Mouse (Mus musculus): ENCODE data around the gene Zbed4.
"Not testable (repeated sequence)": the region's sequence is repeated elsewhere in the genome, so short reads cannot be mapped to it uniquely, and the experiment has no call there.

Zbed4 gene

DNA sequence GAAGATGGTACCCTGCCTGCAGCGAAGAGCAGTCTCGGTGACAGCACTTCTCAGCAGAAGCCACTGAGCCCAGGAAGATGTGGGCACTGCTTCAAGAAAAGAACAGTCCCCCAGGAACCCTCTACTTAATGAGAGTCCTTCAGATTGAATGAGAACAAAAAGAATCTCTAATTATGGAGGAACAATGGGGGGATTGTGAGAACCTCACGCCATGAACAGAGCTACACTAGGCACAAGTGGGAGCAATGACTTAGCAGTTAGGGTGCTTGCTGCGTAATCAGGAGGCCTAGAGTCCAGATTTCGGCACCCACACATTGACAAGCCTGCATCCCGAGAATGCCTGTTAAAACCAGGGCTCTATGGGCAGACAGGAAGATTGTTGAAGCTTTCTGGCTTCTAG lies 10.1 kb upstream of the Zbed4 start:
- DNase-seq: no peak

DNA sequence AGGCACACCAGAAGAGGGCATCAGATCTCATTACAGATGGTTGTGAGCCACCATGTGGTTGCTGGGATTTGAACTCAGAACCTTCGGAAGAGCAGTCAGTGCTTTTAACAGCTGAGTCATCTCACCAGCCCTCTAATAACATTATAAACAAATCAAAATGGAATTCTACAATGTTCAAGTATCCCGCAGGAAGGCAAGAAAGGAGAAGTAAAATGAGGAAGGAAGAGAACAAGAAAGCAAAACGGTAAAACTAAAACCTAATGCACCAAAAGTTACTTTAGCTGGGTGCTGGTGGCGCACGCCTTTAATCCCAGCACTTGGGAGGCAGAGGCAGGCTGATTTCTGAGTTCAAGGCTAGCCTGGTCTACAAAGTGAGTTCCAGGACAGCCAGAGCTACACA lies 8.1 kb upstream of the Zbed4 start:
- DNase-seq: not testable (repeated sequence)

DNA sequence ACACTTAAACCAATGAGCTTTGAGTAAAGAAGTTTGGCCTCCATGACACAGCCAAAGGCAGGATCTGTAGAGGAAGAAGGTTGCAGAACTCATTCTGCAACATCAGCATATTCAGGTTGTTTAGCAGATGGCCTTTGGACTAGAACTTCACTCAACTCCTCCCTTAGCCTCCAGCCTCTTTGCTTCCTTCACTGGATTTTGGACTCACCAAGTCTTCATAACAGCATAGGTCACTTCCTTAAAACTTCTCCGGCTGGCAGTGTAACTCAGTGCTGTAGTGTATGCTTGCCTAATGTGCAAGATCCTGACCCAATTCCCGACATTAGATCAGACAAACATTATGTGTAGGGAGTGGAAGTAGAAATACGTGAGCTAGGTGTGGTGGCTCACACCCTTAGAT lies 6.1 kb upstream of the Zbed4 start:
- DNase-seq: no peak

DNA sequence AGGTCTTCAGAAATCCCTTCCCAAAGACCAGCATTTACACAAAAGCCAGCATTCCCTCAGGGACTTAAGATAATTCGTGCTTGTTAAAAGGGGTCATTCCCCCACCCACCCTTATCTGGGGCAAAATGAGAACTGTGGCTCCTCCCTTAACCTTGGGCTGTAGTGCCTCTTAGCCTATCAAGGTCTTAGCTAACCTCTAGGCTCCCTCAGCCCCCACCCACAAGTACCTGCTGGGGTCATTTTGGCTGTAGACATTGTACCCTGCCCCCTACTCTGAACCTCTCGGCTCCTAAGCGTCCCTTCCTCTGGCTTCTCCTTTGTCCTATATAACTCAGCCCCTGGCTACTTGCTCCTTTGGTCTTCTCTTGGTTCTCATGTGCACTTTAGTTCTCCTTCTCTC lies 5.5 kb upstream of the Zbed4 start:
- DNase-seq: no peak

DNA sequence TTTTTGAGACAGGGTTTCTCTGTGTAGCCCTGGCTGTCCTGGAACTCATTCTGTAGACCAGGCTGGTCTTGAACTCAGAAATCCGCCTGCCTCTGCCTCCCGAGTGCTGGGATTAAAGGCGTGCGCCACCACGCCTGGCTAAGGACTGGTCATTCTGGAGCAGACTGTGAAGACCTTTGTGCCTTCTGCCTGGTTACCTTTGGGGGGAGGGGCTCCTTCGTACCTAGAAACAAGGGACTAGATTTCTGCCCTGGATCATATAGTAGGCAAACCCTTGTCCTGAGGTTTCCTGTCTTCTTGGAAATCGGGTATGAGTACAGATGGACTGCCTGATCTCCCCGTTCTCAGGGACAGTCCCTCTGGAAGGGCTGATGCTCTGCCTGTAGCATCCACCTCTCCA lies 1.8 kb upstream of the Zbed4 start:
- not testable (repeated sequence) for DNase-seq

DNA sequence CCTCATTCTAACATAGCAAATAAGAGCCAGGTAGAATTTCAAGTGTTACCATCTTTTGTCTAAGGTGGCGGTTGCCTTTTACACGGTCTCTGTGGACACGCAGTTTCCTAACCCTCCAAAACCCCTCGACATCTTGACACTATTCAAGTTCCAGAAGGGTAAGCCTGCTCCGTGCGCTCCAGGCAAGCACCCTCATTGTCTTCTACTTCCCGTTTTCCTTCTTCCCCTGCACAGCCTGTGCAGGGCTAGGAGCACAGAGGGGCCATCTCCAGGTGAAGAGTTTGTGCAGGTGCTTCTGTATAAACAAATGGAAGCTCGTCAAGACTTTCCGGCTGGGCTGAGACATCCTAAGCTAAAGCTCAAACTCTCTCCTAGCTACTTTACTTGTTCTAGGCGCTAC lies 1.4 kb upstream of the Zbed4 start:
- DNase-seq: no peak

DNA sequence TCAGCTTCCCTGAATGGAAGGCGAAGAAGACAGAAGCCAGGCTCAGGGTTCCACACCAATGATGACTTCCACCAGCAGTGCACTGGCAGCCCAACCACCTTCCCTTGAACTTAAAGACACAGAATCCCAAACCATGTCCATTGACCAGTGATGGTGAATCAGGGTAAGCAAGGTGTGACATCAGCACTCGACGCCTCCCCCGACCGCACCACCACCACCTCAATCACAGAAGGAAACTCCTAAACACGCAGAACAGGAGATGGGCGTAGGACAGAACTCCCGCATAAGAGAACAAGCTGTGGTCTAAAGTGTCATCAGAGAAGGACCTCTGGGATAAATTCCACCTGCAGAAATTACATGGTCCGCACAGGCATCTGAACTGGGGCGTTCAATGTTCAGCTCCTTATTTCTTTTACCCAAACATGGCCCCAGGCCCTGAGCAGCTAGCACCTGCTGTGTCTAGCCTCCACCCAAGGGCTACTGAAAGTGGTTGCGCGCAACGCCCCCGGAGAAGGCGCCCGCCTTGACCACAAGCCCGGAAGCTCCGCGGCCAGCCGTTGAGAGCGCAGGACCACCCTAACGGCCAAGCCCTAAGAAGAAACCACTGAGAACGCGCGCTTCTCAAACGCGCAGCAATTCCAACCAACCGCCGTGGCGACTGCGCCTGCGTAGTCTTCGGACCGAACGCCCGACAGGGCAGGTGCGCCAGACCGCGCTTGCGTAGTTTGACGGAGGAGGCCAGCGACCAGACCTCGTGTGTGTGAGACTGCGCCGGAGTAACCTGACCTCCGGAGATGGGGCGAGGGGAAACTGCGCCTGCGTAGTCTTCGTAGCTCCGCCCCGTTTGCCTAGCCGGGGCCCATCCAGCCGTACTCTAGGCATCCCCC lies 540 bp upstream of the Zbed4 start:
- DNase-seq: peak; percentile 98 to 99

DNA sequence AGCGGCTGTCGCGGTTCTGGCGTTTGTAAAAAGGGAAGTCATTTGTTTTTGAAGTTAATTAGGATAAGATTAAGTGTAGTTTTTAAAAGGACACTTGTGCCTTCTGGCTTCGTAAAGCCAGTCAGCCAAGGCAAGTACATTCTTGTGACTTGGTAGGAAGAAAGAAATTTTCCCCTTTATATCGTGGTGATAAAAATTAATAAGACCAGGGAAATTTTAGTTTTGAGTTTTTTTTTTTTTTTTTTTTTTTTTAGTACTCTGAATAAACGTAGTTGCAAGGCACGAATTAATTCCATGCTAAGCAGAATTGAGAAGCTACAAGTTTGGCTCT lies 908 bp downstream of the Zbed4 start:
- DNase-seq: no peak

DNA sequence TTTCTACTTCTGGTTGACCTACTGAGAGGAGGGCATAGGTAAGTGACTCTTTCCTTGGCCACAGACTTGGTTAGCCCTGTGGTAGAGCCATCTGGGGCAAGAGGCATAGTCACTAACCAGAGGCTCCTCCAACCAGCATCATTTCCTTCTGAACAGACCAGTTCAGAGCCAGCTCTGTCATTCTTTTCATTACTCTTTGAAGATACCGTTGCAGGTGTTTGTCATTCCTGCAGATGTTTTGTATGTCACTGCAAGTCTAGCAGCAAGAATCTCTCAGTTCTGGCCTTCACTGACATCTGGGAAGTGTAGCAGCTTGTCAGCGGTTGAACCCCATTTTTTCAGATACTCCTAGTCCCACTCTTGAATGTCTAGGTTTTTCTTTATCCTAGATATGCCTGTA lies 3.4 kb downstream of the Zbed4 start:
- no peak for DNase-seq

DNA sequence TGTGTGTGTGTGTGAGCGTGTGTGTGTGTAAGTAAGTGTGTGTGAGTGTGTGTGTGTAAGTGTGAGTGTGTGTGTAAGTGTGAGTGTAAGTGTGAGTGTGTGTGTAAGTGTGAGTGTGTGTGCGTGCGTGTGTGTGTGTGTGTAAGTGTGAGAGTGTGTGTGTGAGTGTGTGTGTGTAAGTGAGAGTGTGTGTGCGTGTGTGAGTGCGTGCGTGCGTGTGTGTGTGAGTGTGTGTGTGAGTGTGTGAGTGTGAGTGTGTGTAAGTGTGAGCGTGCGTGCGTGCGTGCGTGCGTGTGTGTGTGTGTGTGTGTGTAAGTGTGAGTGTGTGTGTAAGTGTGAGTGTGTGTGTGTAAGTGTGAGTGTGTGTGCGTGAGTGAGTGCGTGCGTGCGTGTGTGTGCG lies 4.3 kb downstream of the Zbed4 start:
- DNase-seq: no peak

DNA sequence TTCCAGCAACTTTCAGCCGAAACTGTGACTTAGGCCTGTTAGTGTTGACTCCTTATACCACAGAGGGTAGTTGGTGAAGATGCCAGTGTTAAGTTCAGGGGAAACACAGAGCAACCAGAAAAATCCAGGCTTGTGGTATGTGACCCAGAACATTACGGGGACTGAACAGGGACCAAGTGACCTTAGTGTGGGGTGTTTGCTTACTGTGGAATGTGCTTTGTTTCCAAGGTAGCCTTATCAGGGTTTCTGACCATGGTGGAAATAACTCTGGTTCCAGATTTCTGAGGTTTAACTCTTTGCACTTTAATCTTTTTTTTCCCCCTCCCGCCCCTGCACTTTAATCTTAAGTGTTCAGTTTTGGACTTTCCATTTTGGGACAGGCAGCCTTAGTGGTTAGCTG lies 6.6 kb downstream of the Zbed4 start:
- DNase-seq: no peak

DNA sequence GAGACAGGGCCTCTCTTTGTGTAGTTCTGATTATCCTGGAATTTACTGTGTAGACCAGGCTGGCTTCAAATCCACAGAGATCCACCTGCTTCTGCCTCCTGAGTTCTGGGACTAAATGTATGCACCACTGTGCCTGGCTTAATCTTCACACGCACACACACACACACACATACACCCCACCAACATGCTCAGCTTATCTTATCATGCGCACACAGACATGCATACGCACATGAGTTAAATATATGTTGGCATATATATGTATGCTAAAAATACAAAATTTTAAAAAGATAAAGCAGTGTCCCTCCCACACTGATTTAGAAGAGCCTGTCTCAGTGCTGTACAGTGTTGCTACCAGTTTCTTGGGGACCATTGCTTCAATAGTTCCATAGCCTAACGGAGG lies 10.1 kb downstream of the Zbed4 start:
- no peak for DNase-seq

DNA sequence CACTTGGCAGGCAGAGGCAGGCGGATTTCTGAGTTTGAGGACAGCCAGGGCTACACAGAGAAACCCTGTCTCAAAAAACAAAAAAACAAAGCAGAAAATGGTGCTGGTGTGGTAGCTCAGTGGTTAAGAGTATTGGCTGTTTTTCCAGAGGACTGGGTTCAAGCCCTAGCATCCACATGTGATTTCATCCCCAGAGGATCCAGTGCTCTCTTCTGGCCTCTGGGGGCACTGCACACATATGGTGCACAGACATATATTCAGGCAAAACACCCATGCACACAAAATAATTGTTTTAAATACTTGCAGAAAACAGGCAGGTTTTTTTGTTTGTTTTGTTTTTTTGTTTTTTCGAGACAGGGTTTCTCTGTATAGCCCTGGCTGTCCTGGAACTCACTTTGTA lies 14.7 kb downstream of the Zbed4 start:
- DNase-seq: not testable (repeated sequence)

DNA sequence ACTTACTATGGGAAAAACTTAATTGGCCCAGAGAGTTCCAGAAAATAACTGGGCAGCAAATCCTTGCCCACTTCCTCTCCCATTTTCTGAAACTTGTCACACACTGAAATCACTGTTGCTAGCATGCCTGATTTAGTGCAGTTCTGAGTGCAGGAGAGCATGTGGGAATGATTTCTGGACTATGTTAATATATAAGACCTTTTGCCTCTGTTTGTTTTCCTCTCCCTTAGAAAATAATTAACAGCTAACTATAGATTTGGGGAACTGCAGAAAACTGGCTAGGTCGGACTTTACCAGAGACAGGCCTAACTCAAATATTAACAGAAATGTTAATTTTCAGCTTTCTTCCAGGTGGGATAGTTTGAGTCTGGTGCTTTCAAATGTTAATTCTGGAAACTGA lies 17.1 kb downstream of the Zbed4 start:
- DNase-seq: no peak

DNA sequence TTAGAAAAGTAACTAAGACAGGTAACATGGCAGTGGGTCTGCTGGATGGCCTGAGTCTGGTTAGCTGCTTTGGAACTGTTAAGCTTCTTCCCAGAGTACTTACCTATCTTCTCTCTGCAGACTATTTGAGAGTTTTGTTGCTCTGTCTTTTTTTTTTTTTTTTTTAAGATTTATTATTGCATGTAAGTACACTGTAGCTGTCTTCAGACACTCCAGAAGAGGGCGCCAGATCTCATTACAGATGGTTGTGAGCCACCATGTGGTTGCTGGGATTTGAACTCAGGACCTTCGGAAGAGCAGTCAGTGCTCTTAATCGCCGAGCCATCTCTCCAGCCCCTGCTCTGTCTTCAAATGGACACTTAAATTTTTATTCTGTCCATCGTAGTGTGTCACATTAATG lies 23.2 kb downstream of the Zbed4 start:
- DNase-seq: not testable (repeated sequence)

DNA sequence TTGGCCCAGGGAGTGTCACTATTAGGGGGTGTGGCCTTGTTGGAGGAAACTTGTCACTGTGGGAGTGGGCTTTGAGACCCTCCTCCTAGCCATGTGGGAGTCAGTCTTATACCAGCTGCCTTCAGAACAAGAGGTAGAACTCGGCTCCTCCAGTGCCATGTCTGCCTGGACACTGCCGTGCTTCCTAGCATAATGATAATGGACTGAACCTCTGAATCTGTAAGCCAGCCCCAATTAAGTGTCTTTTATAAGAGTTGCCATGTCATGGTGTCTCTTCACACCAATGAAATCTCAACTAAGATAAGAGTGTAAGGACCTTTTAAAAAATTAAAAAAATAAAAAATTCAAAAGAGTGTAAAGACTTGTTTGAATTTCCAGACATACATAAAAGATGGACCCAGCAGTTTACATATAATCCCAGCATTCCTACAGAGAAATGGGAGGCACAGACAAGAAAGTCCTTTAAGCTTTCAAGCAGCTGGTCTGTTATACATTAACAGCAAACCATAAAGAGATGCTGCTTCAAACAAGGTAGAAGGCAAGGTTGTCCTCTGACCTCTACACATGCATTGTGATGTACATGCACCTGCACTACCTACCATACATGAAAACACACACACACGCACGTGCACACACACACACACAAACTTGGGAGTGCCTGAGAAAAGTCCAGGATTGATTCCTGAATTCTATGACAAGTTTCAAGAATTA lies 40.8 kb downstream of the Zbed4 start:
- DNase-seq: no peak

DNA sequence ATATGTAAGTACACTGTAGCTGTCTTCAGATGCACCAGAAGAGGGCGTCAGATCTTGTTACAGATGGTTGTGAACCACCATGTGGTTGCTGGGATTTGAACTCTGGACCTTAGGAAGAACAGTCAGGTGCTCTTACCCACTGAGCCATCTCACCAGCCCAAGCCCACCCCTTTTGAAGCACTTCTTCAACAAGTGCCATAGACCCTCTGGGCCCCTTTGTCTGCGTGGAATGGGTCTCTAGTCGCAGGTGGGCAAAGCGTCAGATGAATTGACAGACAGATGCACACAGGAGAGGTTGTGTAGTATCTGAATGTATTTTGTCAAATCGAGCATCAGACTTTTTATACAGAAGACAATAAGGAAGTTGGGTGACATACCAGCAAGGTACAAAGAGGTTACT lies 43.3 kb downstream of the Zbed4 start:
- not testable (repeated sequence) for DNase-seq

DNA sequence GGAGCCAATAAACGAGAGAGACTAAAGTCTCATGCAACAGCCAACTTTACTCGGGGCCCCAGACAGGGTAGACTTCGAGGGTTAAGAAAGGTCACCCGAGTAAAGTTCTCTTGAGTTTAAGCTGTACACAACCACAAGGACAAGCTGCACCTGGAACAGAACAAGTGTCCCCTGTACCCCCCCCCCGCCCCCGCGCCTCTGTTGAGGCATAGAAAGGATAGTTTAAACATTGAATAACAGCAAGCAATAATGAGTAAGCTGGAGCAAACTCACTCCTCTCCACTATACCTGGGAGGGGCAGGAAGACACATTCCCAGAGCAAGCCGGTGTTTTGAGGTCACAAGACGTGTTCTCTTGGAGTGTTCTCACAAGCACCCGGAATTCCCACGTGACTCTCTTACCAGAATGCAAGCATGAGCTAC lies 48.5 kb downstream of the Zbed4 start:
- DNase-seq: peak in 1 of 2 experiments; percentile 37

DNA sequence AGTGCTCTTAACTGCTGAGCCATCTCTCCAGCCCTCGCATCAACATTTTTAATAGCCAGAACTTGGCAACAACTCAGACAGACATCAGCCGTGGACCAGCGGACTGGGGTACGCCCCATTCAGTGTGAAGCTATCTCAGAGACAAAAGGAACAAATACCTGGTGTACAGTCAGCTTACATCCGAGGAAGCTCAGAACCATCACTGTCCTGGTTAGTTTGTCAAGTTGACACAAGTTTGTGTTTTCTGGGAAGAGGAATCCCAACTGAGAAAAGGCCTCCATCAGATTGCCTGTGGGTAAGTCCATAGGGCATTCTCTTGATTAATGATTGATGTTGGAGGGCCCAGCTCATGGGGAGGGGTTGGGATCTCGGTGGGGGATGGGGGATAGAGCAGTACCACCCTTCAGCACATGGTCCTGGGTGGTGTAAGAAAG lies 49.5 kb downstream of the Zbed4 start:
- DNase-seq: peak; percentile 30 to 63

DNA sequence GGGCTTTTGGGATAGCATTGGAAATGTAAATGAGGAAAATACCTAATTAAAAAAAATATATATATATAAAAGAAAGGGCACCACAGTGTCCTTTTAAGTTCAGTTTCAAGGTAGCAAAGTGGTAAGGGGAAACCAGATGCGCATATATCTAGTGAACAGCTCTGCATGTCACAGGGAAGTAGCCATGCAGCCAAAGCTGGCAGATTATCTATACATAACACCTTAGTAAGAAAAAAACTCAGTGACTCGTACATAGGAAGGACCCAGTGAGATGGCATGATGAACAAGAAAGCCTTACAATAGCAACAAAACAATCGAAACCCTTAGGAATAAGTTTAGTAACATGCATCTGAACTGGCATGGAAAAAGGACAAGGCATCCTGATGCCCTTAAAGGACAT lies 50.4 kb downstream of the Zbed4 start:
- no peak for DNase-seq

DNA sequence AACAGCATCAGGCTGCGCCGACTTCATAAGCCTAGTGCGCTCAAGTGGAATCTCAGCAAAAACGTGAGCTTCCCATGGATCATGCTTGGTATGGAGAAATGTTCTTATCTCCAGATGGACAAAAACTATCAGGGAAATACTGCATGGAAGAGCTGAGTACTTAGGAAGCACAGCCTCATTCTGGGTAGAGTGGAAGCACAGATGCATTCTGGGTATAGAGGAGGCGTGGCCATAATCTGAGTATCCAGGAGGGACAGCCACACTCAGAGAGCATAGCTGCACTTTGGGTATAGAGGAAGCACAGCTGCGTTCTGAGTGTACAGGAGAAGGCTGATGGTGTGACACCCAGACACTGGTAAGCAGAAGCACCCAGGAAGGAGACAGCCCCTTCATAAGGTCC lies 50.9 kb downstream of the Zbed4 start:
- DNase-seq: no peak

DNA sequence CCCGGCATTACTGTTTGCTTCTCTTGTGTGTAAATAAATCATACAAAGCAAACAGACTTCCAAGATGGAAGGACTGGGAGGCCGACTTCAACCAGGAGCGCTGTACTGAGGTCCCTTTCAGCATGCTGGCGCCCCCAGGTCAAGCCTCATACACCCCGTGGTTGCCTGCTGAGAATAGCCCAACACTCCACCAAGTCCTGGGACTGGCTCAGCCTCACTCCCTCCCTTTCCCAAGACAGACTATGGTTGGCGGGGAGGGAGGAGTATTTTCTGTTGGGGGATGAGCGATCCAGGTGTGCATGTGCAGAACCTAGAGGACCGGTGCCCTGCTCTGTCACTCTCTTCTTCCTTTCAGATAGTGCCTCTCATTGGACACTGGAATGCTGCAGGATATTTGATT lies 56.7 kb downstream of the Zbed4 start:
- DNase-seq: no peak

DNA sequence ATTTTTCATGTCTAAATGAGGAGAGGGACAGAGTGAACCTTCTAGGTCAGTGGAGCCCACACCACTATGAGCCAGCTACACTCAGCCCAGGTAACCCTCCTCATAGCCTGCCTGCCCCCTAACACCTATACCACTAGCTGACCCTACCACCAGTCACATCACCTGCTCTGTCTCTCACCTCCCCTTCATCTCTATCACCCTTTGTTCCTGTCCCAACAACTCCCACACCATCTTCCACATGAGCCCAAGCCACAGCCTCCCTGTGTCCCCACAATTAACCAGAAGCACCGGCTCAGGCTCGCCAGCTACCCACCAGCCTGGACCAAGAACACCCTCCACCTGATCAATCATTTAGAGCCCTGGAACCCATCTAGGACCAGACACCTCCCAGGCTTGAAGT lies 58.9 kb downstream of the Zbed4 start:
- no peak for DNase-seq

DNA sequence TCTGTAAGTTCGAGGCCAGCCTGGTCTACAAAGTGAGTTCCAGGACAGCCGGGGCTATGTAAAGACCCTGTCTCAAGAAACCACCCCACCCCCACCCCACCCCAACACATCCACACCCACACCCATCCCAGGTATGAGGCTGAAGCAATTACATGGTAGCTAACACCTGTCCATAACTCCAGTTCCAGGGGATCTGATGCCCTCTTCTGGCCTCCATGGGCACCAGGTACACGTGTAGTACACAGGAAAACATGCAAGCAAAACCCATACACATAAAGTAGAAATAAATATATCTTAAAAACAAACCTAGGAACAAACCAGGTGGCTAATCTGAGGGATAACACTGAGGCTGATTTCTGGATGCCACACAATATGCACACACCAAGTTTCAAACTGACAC lies 61.8 kb downstream of the Zbed4 start:
- DNase-seq: no peak

DNA sequence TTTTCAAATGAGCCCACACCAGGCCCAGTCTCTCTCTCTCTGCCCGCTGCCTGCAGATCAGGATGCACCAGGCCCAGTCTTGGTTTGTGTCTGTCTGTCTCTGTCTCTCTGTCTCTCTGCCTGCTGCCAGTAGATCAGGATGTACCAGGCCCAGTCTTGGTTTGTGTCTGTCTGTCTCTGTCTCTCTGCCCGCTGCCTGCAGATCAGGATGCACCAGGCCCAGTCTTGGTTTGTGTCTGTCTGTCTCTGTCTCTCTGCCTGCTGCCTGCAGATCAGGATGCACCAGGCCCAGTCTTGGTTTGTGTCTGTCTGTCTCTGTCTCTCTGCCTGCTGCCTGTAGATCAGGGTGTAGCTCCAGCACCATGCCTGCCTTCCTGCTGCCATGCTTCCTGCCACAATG lies 62.4 kb downstream of the Zbed4 start:
- not testable (repeated sequence) for DNase-seq
